Mouse (Mus musculus): ENCODE data around the gene Srarp. TPM values are rescaled to one million over a fixed set of nuclear protein-coding genes. Genes with fewer than 3 reads are reported as not detected.

Srarp gene
- polyA plus RNA-seq, 2 experiments from 2014 or later: not detected

- peak; percentile 75 for ATAC-seq
These were observed 48.7 kb downstream of the Srarp start for GRCm38 (mm10) chr4:141387093-141387784.

- ATAC-seq: no peak
These were observed 49.8 kb downstream of the Srarp start for GRCm38 (mm10) chr4:141386150-141386549.

- ATAC-seq: peak; percentile 58
These were observed 50.6 kb downstream of the Srarp start for GRCm38 (mm10) chr4:141385275-141385674.

Other genes with a start within 250 kb of the Srarp start
- 1 to 10 TPM; 3.0 to 4.7 TPM for gene Rsg1, start 222.1 kb downstream of the Srarp start, polyA plus RNA-seq (2017; shearing (Covaris generic))
- not detected for gene Arhgef19, start 196.6 kb downstream of the Srarp start, polyA plus RNA-seq (2017; shearing (Covaris generic))
- gene Epha2, start 134.9 kb downstream of the Srarp start, polyA plus RNA-seq (2017; shearing (Covaris generic)): under 1 TPM in 1 of 2 experiments, not detected in 1; 0.34 TPM
- gene Fam131c, start 67.9 kb downstream of the Srarp start, polyA plus RNA-seq (2017; shearing (Covaris generic)): not detected
- gene Clcnka, start 37.4 kb downstream of the Srarp start, polyA plus RNA-seq (2017; shearing (Covaris generic)): not detected
- gene Clcnkb, start 20.1 kb downstream of the Srarp start, polyA plus RNA-seq (2017; shearing (Covaris generic)): not detected
- gene Hspb7, start 15.3 kb downstream of the Srarp start, polyA plus RNA-seq (2017; shearing (Covaris generic)): not detected
- gene Zbtb17, start 8.5 kb upstream of the Srarp start, polyA plus RNA-seq (2017; shearing (Covaris generic)): 10 to 100 TPM; 14.2 to 21.5 TPM
- gene Spen, start 102.5 kb upstream of the Srarp start, polyA plus RNA-seq (2017; shearing (Covaris generic)): 10 to 100 TPM; 12.1 to 18.5 TPM
- gene Fblim1, start 170.0 kb upstream of the Srarp start, polyA plus RNA-seq (2017; shearing (Covaris generic)): under 1 TPM in 1 of 2 experiments, not detected in 1; 0.13 TPM
- not detected for gene Tmem82, start 182.5 kb upstream of the Srarp start, polyA plus RNA-seq (2017; shearing (Covaris generic))
- not detected for gene Slc25a34, start 187.7 kb upstream of the Srarp start, polyA plus RNA-seq (2017; shearing (Covaris generic))
- gene Plekhm2, start 228.8 kb upstream of the Srarp start, polyA plus RNA-seq (2017; shearing (Covaris generic)): 1 to 10 TPM; 2.1 to 3.4 TPM
- gene Rsc1a1, start 249.5 kb upstream of the Srarp start, polyA plus RNA-seq (2017; shearing (Covaris generic)): not detected

Measured in CD4-positive, CD25-positive, alpha-beta regulatory T cell, adult 4 months (primary cell).